Mouse (Mus musculus) G1E-ER4 (cell line): Measurements from ENCODE around the gene Ndufs1. TPM values are rescaled to one million over a fixed set of nuclear protein-coding genes. Genes with fewer than 3 reads are reported as not detected.

Experiments
- GATA1 ChIP-seq: IDR thresholded peaks from one replicate; pipeline ENCODE4 v1.8.0; 2012; ENCODE audit warnings: low read length, inconsistent platforms
- polyA plus RNA-seq: library from polyadenylated mRNA; stranded (reverse); fragments of >175 nt; gene quantifications from 2 replicates; pipeline ENCODE4 v1.2.3, GENCODE M21; 2012

Gene Ndufs1
- polyA plus RNA-seq, 1 experiment = 71.9 TPM

GRCm38 (mm10) chr1:63110536-63111285 lies 65.9 kb downstream of the Ndufs1 start:
- no peak for TF ChIP-seq GATA1

GRCm38 (mm10) chr1:63107614-63108327 lies 68.9 kb downstream of the Ndufs1 start:
- no peak for TF ChIP-seq GATA1

- no peak for TF ChIP-seq GATA1
Measured at GRCm38 (mm10) chr1:63102758-63103451, 73.7 kb downstream of the Ndufs1 start.

- TF ChIP-seq GATA1 = no peak
Measured at GRCm38 (mm10) chr1:63100196-63100595, 76.4 kb downstream of the Ndufs1 start.

- TF ChIP-seq GATA1 = no peak
Measured at GRCm38 (mm10) chr1:63098831-63099230, 77.8 kb downstream of the Ndufs1 start.

GRCm38 (mm10) chr1:63096071-63096470 lies 80.6 kb downstream of the Ndufs1 start:
- TF ChIP-seq GATA1 = no peak

Other genes starting within 250 kb of the Ndufs1 start
- gene Ino80d, start 62.2 kb downstream of the Ndufs1 start, polyA plus RNA-seq = 3.7 and 5.1 TPM in 2 replicates
- gene Eef1b2, start within 50 bp of the Ndufs1 start, polyA plus RNA-seq = 92.8 and 570 TPM in 2 replicates
- not detected in 2 replicates for gene Gpr1, start 37.7 kb upstream of the Ndufs1 start, polyA plus RNA-seq
- 0.01 TPM in 1 of 2 replicates, not detected in the other for gene Zdbf2, start 96.4 kb upstream of the Ndufs1 start, polyA plus RNA-seq